Comparison of ENCODE assay signal across 8 mouse cellular contexts in genomic region chr10:84621826-84622790, GRCm38 (mm10). TPM values are rescaled to one million over a fixed set of nuclear protein-coding genes. Genes with fewer than 3 reads are reported as not detected.
A peak's percentile ranks its signal among the peaks of the same experiment; 100 is the strongest.
DNase-seq lines count a peak whose midpoint lies in the region; ATAC-seq lines count a peak whose summit lies in the region.

Gene Polr3b, plus strand, starts transcription at chr10:84622292.

- H3K4me1 ChIP-seq in forebrain, embryonic 14.5 days (ENCODE audit: control insufficient read depth, insufficient read depth, low read length), result peaks cover 5% of the 10 kb centered on the region; the same call in 1 of the 2 replicates
- peaks cover 18% of the 10 kb centered on the region for H3K4me1 ChIP-seq in neural tube, embryonic 15.5 days

- H3K9me3 ChIP-seq in forebrain, embryonic 14.5 days (replicated peaks; ENCODE audit: control insufficient read depth, low read length), result no peaks in the 10 kb centered on the region
- no peaks in the 10 kb centered on the region for H3K9me3 ChIP-seq in neural tube, embryonic 15.5 days (replicated peaks)

- peak within 1 kb of the TSS; percentile 82 for H3K4me2 ChIP-seq in forebrain, embryonic 14.5 days (ENCODE audit: low read length)
- peak within 1 kb of the TSS; percentile 77 for H3K4me2 ChIP-seq in neural tube, embryonic 15.5 days

- no peaks in the 10 kb centered on the region for H3K27me3 ChIP-seq in forebrain, embryonic 14.5 days (replicated peaks; ENCODE audit: control insufficient read depth, insufficient read depth, low read length)
- no peaks in the 10 kb centered on the region for H3K27me3 ChIP-seq in neural tube, embryonic 15.5 days (replicated peaks)

- intact Hi-C loops in heart, postnatal 14 days (cut with DNase I), result loop anchor here (5.0 kb wide), 2 partner anchors 90 to 105 kb away; partner anchors contain the start of gene Ckap4

- H3K4me3 ChIP-seq in forebrain, embryonic 14.5 days (ENCODE audit: low read depth, low read length), result peak within 1 kb of the TSS; percentile 60
- peak within 1 kb of the TSS; percentile 77 for H3K4me3 ChIP-seq in neural tube, embryonic 15.5 days (replicated peaks)

- no peaks in the 10 kb centered on the region for H3K36me3 ChIP-seq in forebrain, embryonic 14.5 days (ENCODE audit: control insufficient read depth, insufficient read depth, low read length)
- H3K36me3 ChIP-seq in neural tube, embryonic 15.5 days, result no peaks in the 10 kb centered on the region

- DNase-seq in ES-CJ7 (ENCODE audit: low read depth, low spot score), result peak; percentile 98
- DNase-seq in cerebellum, adult 11 months, result peak; percentile 93
- peak; percentile 96 for DNase-seq in forebrain, embryonic 14.5 days (ENCODE audit: low spot score)
- peak; percentile 91 for DNase-seq in heart, postnatal 14 days
- peak; percentile 95 for DNase-seq in layer of hippocampus, adult 11-12 months (ENCODE audit: low spot score)
- DNase-seq in lung, adult 18-20 months, result peak; percentile 96
- DNase-seq in testis, postnatal 14 days (ENCODE audit: low spot score), result peak; percentile 94

- peak within 1 kb of the TSS; percentile 89 for H3K27ac ChIP-seq in forebrain, embryonic 14.5 days (ENCODE audit: low read depth, low read length)
- H3K27ac ChIP-seq in neural tube, embryonic 15.5 days (replicated peaks), result peak within 1 kb of the TSS; percentile 95

- peak; percentile 97 for ATAC-seq in forebrain, embryonic 14.5 days
- peak; percentile 97 for ATAC-seq in neural tube, embryonic 15.5 days (ENCODE audit: low FRiP score)

- WGBS in forebrain, embryonic 14.5 days, result 7% methylated on average over 53 of the region's 53 CpGs
- 7% methylated on average over 53 of the region's 53 CpGs for WGBS in neural tube, embryonic 15.5 days

- H3K9ac ChIP-seq in forebrain, embryonic 14.5 days (ENCODE audit: low read length), result peak within 1 kb of the TSS; percentile 67
- H3K9ac ChIP-seq in neural tube, embryonic 15.5 days (replicated peaks), result peak within 1 kb of the TSS; percentile 63

RNA-seq across cellular contexts. Expression of gene Polr3b, which starts in this region (rescaled TPM):
- polyA plus RNA-seq in forebrain, embryonic 14.5 days (2014; fragmentation: Nextera tagmentation; extraction: Ambion mirVana), result 12.6 and 14.7 TPM in 2 replicates
- 10 to 100 TPM; 11.7 to 12.1 TPM for total RNA-seq in heart, postnatal 14 days (2021)
- polyA plus RNA-seq in neural tube, embryonic 15.5 days (2015; fragmentation: Nextera tagmentation; extraction: Ambion mirVana), result 13.5 and 13.6 TPM in 2 replicates

Comparison
In these comparisons a context has a peak if more than half of its experiments do, and no peak if none do; other contexts are left out.
1. Peak in every context shown above with its lines: DNase-seq, ATAC-seq, H3K4me3 ChIP-seq and H3K27ac ChIP-seq.